Mouse (Mus musculus) Patski (cell line): ENCODE measurements around the gene Toe1. TPM values are rescaled to one million over a fixed set of nuclear protein-coding genes. Genes with fewer than 3 reads are reported as not detected.

Source experiments
- ATAC-seq: fragments of 100-300 bp; one replicate; pipeline ENCODE4 v1.8.0; 2021
- CTCF ChIA-PET: fragments of 350-600 bp; sonication (Branson Sonifier 250); formaldehyde crosslinking; loops from one replicate; lab custom pipeline; 2022; ENCODE audit warnings: inconsistent platforms; lab: Charles Lee
- POLR2A ChIA-PET: fragments of 350-600 bp; sonication (Branson Sonifier 250); formaldehyde crosslinking; loops from one replicate; lab custom pipeline; 2022; ENCODE audit warnings: antibody characterized with exemption, inconsistent platforms; lab: Charles Lee
- DNase-seq: peaks from one replicate; pipeline ENCODE4 v3.0.0-alpha.2; 2011; ENCODE audit warnings: low read depth, low spot score
- H3K27me3 ChIP-seq: fragments of 371-371 bp; one replicate; pipeline ENCODE4 v1.5.1; 2021
- CTCF ChIP-seq: fragments of 100-300 bp; IDR thresholded peaks from one replicate; pipeline ENCODE4 v1.5.1; 2021
- in situ Hi-C: fragments of 300-500 bp; cut with MboI; formaldehyde crosslinking; loops from 3 replicates; pipeline ENCODE4 v1.11.1; 2018; ENCODE audit warnings: low pct_unique_long_range_greater_than_20kb, mixed read lengths
- polyA plus RNA-seq: library from polyadenylated mRNA; unstranded; gene quantifications from one replicate; pipeline ENCODE4 v1.2.3, GENCODE M21; 2021

Toe1 gene
- polyA plus RNA-seq, 1 experiment from 2014 or later = 14.2 TPM

GRCm38 (mm10) chr4:116794273-116794672 is 13.2 kb downstream of the Toe1 start:
- ChIA-PET CTCF (no interaction called here), POLR2A (no interaction called here)
- in situ Hi-C loops = no loop called here
- DNase-seq (no peak), ATAC-seq (no peak)
- peak; percentile 32 for TF ChIP-seq CTCF
- H3K27me3 ChIP-seq = no peaks in the 10 kb centered on the region

- in situ Hi-C loops = no loop called here
- TF ChIP-seq CTCF = no peak
- no peaks in the 10 kb centered on the region for H3K27me3 ChIP-seq
- ChIA-PET CTCF (interaction anchor here (1.6 to 1.8 kb wide), 2 partner anchors 72 to 73 kb away, joined by 4 to 7 read pairs; partner anchors contain the start of gene Tesk2), POLR2A (no interaction called here)
- no peak for DNase-seq
- ATAC-seq = no peak
Measured at GRCm38 (mm10) chr4:116792453-116792852, 15.0 kb downstream of the Toe1 start.

GRCm38 (mm10) chr4:116788956-116789355 is 18.5 kb downstream of the Toe1 start:
- CTCF ChIA-PET = interaction anchor here (0.8 to 5.1 kb wide), 9 partner anchors 18 to 103 kb away, joined by 3 to 65 read pairs (median 4); partner anchors contain the start of genes Ccdc163, Mmachc, Prdx1 and Tesk2
- ATAC-seq = no peak
- POLR2A ChIA-PET = interaction anchor here (1.0 kb wide), 1 partner anchor 68 kb away, joined by 3 read pairs; the partner anchor contains the start of gene Tesk2
- in situ Hi-C loops = loop anchor here (5.0 kb wide), 2 partner anchors 72 to 162 kb away; partner anchors contain the start of gene Nasp
- H3K27me3 ChIP-seq = no peaks in the 10 kb centered on the region
- no peak for DNase-seq
- TF ChIP-seq CTCF = peak; percentile 64

GRCm38 (mm10) chr4:116787985-116788760 is 19.3 kb downstream of the Toe1 start:
- ATAC-seq = no peak
- DNase-seq = no peak
- TF ChIP-seq CTCF = no peak
- POLR2A ChIA-PET = interaction anchor here (1.0 kb wide), 1 partner anchor 67 kb away, joined by 3 read pairs; the partner anchor contains the start of gene Tesk2
- no peaks in the 10 kb centered on the region for H3K27me3 ChIP-seq
- in situ Hi-C loops = loop anchor here (5.0 kb wide), 2 partner anchors 71 to 161 kb away; partner anchors contain the start of gene Nasp
- CTCF ChIA-PET = interaction anchor here (0.8 to 5.1 kb wide), 10 partner anchors 12 to 103 kb away, joined by 3 to 65 read pairs (median 4); partner anchors contain the start of genes Ccdc163, Mmachc, Prdx1 and Tesk2

- H3K27me3 ChIP-seq = no peaks in the 10 kb centered on the region
- TF ChIP-seq CTCF = peak; percentile 48
- in situ Hi-C loops = loop anchor here (5.0 kb wide), 2 partner anchors 69 to 159 kb away; partner anchors contain the start of gene Nasp
- ATAC-seq (no peak), DNase-seq (no peak)
- ChIA-PET POLR2A (interaction anchor here (1.4 kb wide), 1 partner anchor 66 kb away, joined by 3 read pairs; no protein-coding TSS in a partner anchor), CTCF (interaction anchor here (1.7 to 5.1 kb wide), 2 partner anchors 11 to 67 kb away, joined by 9 to 65 read pairs; partner anchors contain the start of gene Tesk2)
Measured at GRCm38 (mm10) chr4:116786587-116786986, 20.9 kb downstream of the Toe1 start.

- TF ChIP-seq CTCF = no peak
- POLR2A ChIA-PET = interaction anchor here (0.7 kb wide), 1 partner anchor 9 kb away, joined by 3 read pairs; no protein-coding TSS in a partner anchor
- CTCF ChIA-PET = no interaction called here
- in situ Hi-C loops = no loop called here
- DNase-seq (no peak), ATAC-seq (no peak)
- no peaks in the 10 kb centered on the region for H3K27me3 ChIP-seq
Measured at GRCm38 (mm10) chr4:116782171-116782570, 25.3 kb downstream of the Toe1 start.

- no peak for ATAC-seq
- POLR2A ChIA-PET = no interaction called here
- in situ Hi-C loops = no loop called here
- TF ChIP-seq CTCF = no peak
- CTCF ChIA-PET = no interaction called here
- no peaks in the 10 kb centered on the region for H3K27me3 ChIP-seq
- DNase-seq = no peak
Measured at GRCm38 (mm10) chr4:116781366-116781765, 26.1 kb downstream of the Toe1 start.

- CTCF ChIA-PET = no interaction called here
- no peak for TF ChIP-seq CTCF
- ATAC-seq (no peak), DNase-seq (no peak)
- H3K27me3 ChIP-seq = no peaks in the 10 kb centered on the region
- in situ Hi-C loops = no loop called here
- POLR2A ChIA-PET = no interaction called here
Measured at GRCm38 (mm10) chr4:116780541-116780940, 26.9 kb downstream of the Toe1 start.

- TF ChIP-seq CTCF = no peak
- in situ Hi-C loops = no loop called here
- H3K27me3 ChIP-seq = no peaks in the 10 kb centered on the region
- DNase-seq = no peak
- no peak for ATAC-seq
- ChIA-PET POLR2A (no interaction called here), CTCF (interaction anchor here (2.4 kb wide), 1 partner anchor 10 kb away, joined by 9 read pairs; no protein-coding TSS in a partner anchor)
Measured at GRCm38 (mm10) chr4:116777079-116777478, 30.4 kb downstream of the Toe1 start.

- no peak for DNase-seq
- H3K27me3 ChIP-seq = no peaks in the 10 kb centered on the region
- ChIA-PET POLR2A (no interaction called here), CTCF (interaction anchor here (2.4 kb wide), 1 partner anchor 11 kb away, joined by 9 read pairs; no protein-coding TSS in a partner anchor)
- in situ Hi-C loops = no loop called here
- TF ChIP-seq CTCF = no peak
- no peak for ATAC-seq
Measured at GRCm38 (mm10) chr4:116776391-116776790, 31.0 kb downstream of the Toe1 start.
